Mouse (Mus musculus) small intestine, adult 2 months (tissue): ENCODE measurements at regions not wholly inside any gene's neighbourhood (a gene's known extent, or its start where the extent isn't known, plus 50 kb on each side); places are given as distances from the start of the nearest gene placed in this dataset.

Experiments
- CTCF ChIP-seq: fragments of 200-500 bp; IDR thresholded peaks from 2 replicates; pipeline ENCODE4 v1.5.1; 2012; ENCODE audit warnings: low read depth, mild to moderate bottlenecking, control low read depth, inconsistent platforms, low read length, moderate library complexity, mixed read lengths; ENCODE audit not compliant: insufficient replicate concordance, insufficient read length; ENCODE audit errors: extremely low read depth
- POLR2A ChIP-seq: fragments of 200-500 bp; IDR thresholded peaks from 2 replicates; pipeline ENCODE4 v1.6.1; 2012; ENCODE audit warnings: low read depth, mild to moderate bottlenecking, control low read depth, inconsistent platforms, low read length, moderate library complexity

- TF ChIP-seq POLR2A: no peak
- no peak for TF ChIP-seq CTCF
Observed at GRCm38 (mm10) chr4:67553511-67553910, 726.1 kb downstream of the Tlr4 start.
